Mouse (Mus musculus): ENCODE data around the gene Ucp2.

- TF ChIP-seq CTCF (IDR thresholded peaks at IDR 0.05; ENCODE audit: borderline replicate concordance, control insufficient read depth, extremely low read depth, insufficient read depth, low read length, poor library complexity) (no peak), POLR2A (IDR thresholded peaks at IDR 0.05; ENCODE audit: control insufficient read depth, extremely low read depth, insufficient read depth, low read length, poor library complexity) (no peak)
Observed at GRCm38 (mm10) chr7:100463194-100463593, 29.9 kb upstream of the Ucp2 start.

Measured in thymus, adult 2 months (tissue).